Mouse (Mus musculus) intestine, embryonic 16.5 days (tissue): Measurements from ENCODE around the gene Prkcg. TPM values are rescaled to one million over a fixed set of nuclear protein-coding genes. Genes with fewer than 3 reads are reported as not detected.

Experiments
- ATAC-seq: fragments of 200-750 bp; cut with Nextera tagmentation; 2 replicates; pipeline ENCODE4 v1.8.0; 2017; ENCODE audit warnings: moderate TSS enrichment, moderate library complexity
- H3K27ac ChIP-seq: fragments of 300-500 bp; sonication (generic); 2 replicates; pipeline ENCODE4 v1.5.1; 2014; ENCODE audit warnings: mild to moderate bottlenecking, low read length
- H3K27me3 ChIP-seq: fragments of 300-500 bp; sonication (generic); replicated peaks from 2 replicates; pipeline ENCODE4 v1.6.1; 2014; ENCODE audit warnings: low read length, control low read depth, mixed read lengths; ENCODE audit not compliant: control insufficient read depth, insufficient read depth
- H3K36me3 ChIP-seq: fragments of 300-500 bp; sonication (generic); 2 replicates; pipeline ENCODE4 v1.6.1; 2014; ENCODE audit warnings: low read length, control low read depth; ENCODE audit not compliant: control insufficient read depth, insufficient read depth
- H3K4me1 ChIP-seq: fragments of 300-500 bp; sonication (generic); 2 replicates; pipeline ENCODE4 v1.6.1; 2014; ENCODE audit warnings: low read length, control low read depth, mixed read lengths; ENCODE audit not compliant: control insufficient read depth, insufficient read depth
- H3K4me2 ChIP-seq: fragments of 300-500 bp; sonication (generic); 2 replicates; pipeline ENCODE4 v1.6.1; 2014; ENCODE audit warnings: low read depth, low read length, control low read depth
- H3K4me3 ChIP-seq: fragments of 300-500 bp; sonication (generic); 2 replicates; pipeline ENCODE4 v1.5.1; 2014; ENCODE audit warnings: mild to moderate bottlenecking, low read length
- H3K9ac ChIP-seq: fragments of 300-500 bp; sonication (generic); 2 replicates; pipeline ENCODE4 v1.6.1; 2014; ENCODE audit warnings: low read depth, low read length
- H3K9me3 ChIP-seq: fragments of 300-500 bp; sonication (generic); 2 replicates; pipeline ENCODE4 v1.6.1; 2016; ENCODE audit warnings: low read length, control low read depth; ENCODE audit not compliant: control insufficient read depth
- WGBS: fragments of 180-500 bp; shearing (Covaris S2); extraction: QIAGEN DNeasy Blood & Tissue Kit; methylation state at CpG from one replicate; pipeline ENCODE4 v1.1.7; 2014; 5-methylcytosine and 5-hydroxymethylcytosine counted together
- polyA plus RNA-seq: library from polyadenylated mRNA; unstranded; fragments of >200 nt; fragmentation: Nextera tagmentation; extraction: Ambion mirVana; gene quantifications from 2 replicates; pipeline ENCODE4 v1.2.1, GENCODE M21; 2015

Prkcg gene
- polyA plus RNA-seq, 1 experiment from 2014 or later, result 0.28 TPM

DNA sequence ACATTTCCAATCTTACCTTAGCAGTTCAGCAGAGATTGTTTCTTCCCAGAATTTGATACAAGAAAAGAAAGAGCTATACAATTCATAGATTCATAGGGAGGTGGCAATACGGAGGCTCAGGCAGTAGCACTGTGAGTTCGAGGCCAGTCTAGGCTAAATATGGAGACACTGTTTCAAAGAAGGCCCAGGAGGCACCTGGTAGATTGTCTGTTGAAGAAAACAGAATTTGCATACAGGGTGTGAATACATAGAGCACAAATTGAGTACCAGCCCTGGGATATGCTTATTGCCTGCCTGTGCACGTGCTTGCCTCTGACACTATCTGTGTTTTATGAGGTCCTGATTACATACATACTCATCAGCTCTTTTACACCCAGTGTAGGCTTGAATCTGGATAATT is 17.4 kb downstream of the Prkcg start:
- no peak for ATAC-seq
- Histone ChIP-seq H3K4me2 (no peak overlapping the region), H3K27me3 (peaks cover 24% of the 10 kb centered on the region), H3K4me1 (peaks cover 21% of the 10 kb centered on the region), H3K9ac (no peak overlapping the region), H3K4me3 (no peak overlapping the region), H3K27ac (no peak overlapping the region), H3K36me3 (no peaks in the 10 kb centered on the region), H3K9me3 (peaks cover 3% of the 10 kb centered on the region; the same call in 1 of the 2 replicates)
- 61% methylated on average over 3 of the region's 3 CpGs for WGBS

DNA sequence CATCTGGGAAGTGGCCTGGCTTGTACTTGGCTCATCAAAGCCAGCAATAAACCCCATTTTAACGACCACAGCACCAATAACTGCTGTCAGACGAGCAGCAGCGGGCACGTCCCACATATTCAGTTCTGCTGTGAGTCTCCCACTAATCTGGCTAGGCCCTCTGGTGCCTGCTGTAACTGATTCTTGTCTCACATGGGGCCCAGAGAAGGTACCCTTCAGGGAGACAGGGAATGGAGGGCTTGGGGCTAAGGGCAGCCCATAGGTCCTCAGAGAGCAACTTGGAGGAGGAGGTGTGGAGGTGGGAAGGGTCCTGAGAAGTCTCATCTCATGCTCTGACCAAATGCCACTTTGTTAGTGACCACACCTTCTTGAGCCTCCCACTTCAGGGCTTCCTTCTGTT is 19.7 kb downstream of the Prkcg start:
- 45% methylated on average over 4 of the region's 4 CpGs for WGBS
- Histone ChIP-seq H3K36me3 (no peaks in the 10 kb centered on the region), H3K4me1 (peaks cover under 1% of the 10 kb centered on the region; the same call in 1 of the 2 replicates), H3K9me3 (peaks cover 3% of the 10 kb centered on the region; the same call in 1 of the 2 replicates), H3K4me2 (no peak overlapping the region), H3K27me3 (peaks cover 17% of the 10 kb centered on the region), H3K4me3 (no peak overlapping the region), H3K9ac (no peak overlapping the region), H3K27ac (no peak overlapping the region)
- no peak for ATAC-seq

DNA sequence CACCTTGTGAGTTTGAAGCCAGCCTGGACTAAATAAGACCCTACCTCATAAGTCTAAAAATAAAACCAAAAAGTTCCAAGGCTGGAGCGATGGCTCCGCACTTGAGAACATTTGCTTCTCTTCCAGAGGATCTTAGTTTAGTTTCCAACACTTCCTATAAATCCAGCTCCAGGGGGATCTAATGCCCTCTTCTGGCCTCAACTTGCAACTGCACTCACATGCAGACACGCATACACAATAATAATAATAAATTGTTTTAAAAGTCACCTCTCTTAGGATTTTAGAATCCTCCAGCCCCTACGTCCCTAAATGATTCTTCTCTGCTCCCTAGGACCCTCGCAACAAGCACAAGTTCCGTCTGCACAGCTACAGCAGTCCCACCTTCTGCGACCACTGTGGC is 21.3 kb downstream of the Prkcg start:
- Histone ChIP-seq H3K27me3 (0 out of 2 replicates have a peak, but pooled peaks cover 6% of the 10 kb centered on the region), H3K9me3 (peaks cover 3% of the 10 kb centered on the region; the same call in 1 of the 2 replicates), H3K4me2 (no peak overlapping the region), H3K36me3 (no peaks in the 10 kb centered on the region), H3K4me3 (no peak overlapping the region), H3K27ac (no peak overlapping the region), H3K9ac (no peak overlapping the region), H3K4me1 (no peaks in the 10 kb centered on the region)
- 95% methylated on average over 7 of the region's 7 CpGs for WGBS
- no peak for ATAC-seq

DNA sequence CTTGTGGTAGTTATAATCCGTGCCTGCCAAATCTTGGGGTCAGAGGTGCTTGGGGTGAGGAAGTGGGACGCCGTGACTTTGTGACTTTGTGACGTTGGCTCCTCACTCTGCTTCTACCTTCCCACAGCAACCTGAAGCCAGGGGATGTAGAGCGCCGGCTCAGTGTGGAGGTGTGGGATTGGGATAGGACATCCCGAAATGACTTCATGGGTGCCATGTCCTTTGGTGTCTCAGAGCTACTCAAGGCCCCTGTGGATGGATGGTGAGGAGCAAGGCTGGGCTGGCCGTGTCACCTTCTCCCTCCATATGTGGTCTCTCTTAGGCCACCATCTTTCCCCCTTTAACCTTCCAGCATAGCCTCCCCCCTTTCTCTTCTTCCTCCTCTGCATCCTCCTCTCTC is 24.6 kb downstream of the Prkcg start:
- Histone ChIP-seq H3K27me3 (no peaks in the 10 kb centered on the region), H3K9me3 (peaks cover 3% of the 10 kb centered on the region; the same call in 1 of the 2 replicates), H3K4me3 (no peak overlapping the region), H3K9ac (no peak overlapping the region), H3K27ac (no peak overlapping the region), H3K36me3 (no peaks in the 10 kb centered on the region), H3K4me2 (no peak overlapping the region), H3K4me1 (no peaks in the 10 kb centered on the region)
- 74% methylated on average over 8 of the region's 8 CpGs for WGBS
- no peak for ATAC-seq

DNA sequence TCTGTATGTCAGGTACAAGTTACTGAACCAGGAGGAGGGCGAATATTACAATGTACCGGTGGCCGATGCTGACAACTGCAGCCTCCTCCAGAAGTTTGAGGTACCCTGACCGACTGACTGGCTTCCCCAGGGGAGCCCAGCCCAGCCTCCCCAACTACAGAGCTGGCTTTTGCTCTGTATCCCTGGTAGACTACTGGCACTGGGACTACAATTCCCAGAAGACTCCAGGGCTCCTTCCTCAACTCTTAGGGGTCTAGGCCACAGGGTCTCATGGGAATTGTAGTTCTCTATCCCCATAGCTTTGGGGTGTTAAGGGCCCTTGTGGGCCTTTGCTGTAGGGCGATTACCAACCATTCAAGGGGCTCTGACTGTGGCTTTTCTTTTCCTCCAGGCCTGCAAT is 25.1 kb downstream of the Prkcg start:
- no peak overlapping the region for H3K4me2 ChIP-seq
- ATAC-seq, result no peak
- no peak overlapping the region for H3K4me3 ChIP-seq
- 75% methylated on average over 5 of the region's 5 CpGs for WGBS
- H3K36me3 ChIP-seq, result no peaks in the 10 kb centered on the region
- H3K9me3 ChIP-seq, result peaks cover 3% of the 10 kb centered on the region; the same call in 1 of the 2 replicates
- H3K9ac ChIP-seq, result no peak overlapping the region
- no peaks in the 10 kb centered on the region for H3K4me1 ChIP-seq
- no peaks in the 10 kb centered on the region for H3K27me3 ChIP-seq
- H3K27ac ChIP-seq, result no peak overlapping the region

DNA sequence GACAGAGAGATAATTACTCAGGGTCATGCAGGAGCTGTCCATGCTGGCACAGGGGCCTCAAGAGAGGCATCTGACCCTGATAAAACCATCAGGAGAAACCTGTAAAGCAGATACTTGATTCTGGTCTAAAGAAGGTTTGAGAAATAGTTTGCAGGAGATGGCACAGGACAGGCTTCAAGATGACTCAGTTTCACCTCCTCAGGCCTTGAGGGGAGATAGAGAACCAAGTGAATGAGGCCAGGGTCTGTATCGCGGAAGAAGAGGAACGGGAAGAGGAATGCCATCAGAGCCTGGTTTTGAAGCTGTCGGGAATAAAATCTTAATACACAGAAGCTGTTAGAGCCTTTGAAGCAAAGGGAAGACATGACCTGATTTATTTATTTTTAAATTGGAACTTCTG is 28.7 kb downstream of the Prkcg start:
- 51% methylated on average over 4 of the region's 4 CpGs for WGBS

DNA sequence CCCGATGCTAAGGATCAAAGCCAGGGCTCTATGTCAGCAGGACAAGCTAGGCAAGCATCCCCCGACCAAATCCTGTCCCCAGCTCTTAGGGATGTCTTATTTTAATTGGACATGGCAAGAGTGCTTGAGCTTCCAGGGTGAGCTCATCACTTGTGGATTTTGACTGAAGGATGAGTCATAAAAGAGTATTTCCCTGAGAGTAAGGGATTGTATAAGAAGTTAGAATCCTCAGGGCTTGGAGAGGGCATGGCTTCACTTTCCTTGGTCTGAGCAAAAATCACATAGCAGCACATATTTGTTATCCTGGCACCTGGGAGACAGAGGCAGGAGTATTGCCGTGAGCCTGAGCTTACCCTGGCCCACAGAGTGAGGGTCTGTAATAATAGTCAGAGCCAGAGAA is 31.9 kb downstream of the Prkcg start:
- Histone ChIP-seq H3K9me3 (no peaks in the 10 kb centered on the region), H3K27me3 (no peaks in the 10 kb centered on the region), H3K36me3 (no peaks in the 10 kb centered on the region), H3K9ac (no peak overlapping the region), H3K4me3 (no peak overlapping the region), H3K4me2 (no peak overlapping the region), H3K27ac (no peak overlapping the region), H3K4me1 (no peaks in the 10 kb centered on the region)
- 68% methylated on average over 3 of the region's 3 CpGs for WGBS
- no peak for ATAC-seq

More for the DNA sequence above, 28.7 kb downstream of the Prkcg start:
- H3K4me1 ChIP-seq, result no peaks in the 10 kb centered on the region
- H3K9ac ChIP-seq, result no peak overlapping the region
- H3K27ac ChIP-seq, result no peak overlapping the region
- no peak overlapping the region for H3K4me3 ChIP-seq
- no peak overlapping the region for H3K4me2 ChIP-seq
- no peak for ATAC-seq
- no peaks in the 10 kb centered on the region for H3K36me3 ChIP-seq
- H3K27me3 ChIP-seq, result no peaks in the 10 kb centered on the region
- no peaks in the 10 kb centered on the region for H3K9me3 ChIP-seq

DNA sequence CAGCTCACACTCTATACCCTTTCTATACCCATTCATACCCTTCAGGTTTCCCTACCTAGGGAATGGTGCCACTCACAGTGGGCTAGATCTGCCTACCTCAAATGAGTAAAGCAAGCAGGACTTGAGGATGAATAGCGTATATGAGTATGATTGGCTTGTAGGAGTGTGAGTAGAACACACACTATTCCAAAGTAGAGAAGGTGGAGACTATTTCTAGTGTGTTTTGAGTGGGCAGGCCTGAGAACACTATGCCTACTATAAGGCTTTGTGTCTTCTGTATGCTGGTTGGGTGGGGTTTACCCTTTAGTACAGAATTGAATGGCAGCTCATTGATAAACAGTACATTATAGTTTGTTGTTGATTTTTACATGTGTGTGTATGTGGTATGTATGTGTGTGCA is 34.8 kb downstream of the Prkcg start:
- H3K27me3 ChIP-seq, result no peaks in the 10 kb centered on the region
- no peak overlapping the region for H3K4me3 ChIP-seq
- no peak for ATAC-seq
- H3K4me2 ChIP-seq, result no peak overlapping the region
- WGBS, result 92% methylated on average over 1 of the region's 1 CpGs
- no peak overlapping the region for H3K27ac ChIP-seq
- H3K36me3 ChIP-seq, result no peaks in the 10 kb centered on the region
- no peaks in the 10 kb centered on the region for H3K4me1 ChIP-seq
- no peak overlapping the region for H3K9ac ChIP-seq
- H3K9me3 ChIP-seq, result no peaks in the 10 kb centered on the region

DNA sequence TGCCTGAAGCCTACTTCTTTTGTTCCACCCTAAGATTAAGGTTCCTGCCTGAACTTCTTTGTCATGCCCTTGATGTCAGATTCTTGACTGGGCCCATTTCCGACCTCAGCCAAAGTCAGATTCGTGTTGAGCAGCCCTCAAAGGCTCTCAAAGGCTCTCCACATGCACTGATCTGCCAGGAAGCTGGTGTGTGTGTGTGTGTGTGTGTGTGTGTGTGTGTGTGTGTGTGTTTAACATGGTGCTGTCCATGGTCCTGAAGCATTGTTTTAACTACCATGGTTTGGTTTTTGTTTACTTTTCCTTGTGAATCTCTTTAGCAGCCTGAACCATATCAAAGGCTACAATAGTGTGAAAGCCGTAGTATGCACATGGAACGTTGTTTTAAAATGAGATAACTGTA is 39.0 kb downstream of the Prkcg start:
- WGBS, result 64% methylated on average over 4 of the region's 4 CpGs
- H3K27me3 ChIP-seq, result peaks cover 18% of the 10 kb centered on the region
- H3K36me3 ChIP-seq, result no peaks in the 10 kb centered on the region
- peaks cover 8% of the 10 kb centered on the region for H3K4me1 ChIP-seq
- H3K9ac ChIP-seq, result no peak overlapping the region
- no peak overlapping the region for H3K27ac ChIP-seq
- H3K4me3 ChIP-seq, result no peak overlapping the region
- no peaks in the 10 kb centered on the region for H3K9me3 ChIP-seq
- no peak overlapping the region for H3K4me2 ChIP-seq
- ATAC-seq, result no peak
